Mouse (Mus musculus): ENCODE results near the gene Strn3. TPM values are rescaled to one million over a fixed set of nuclear protein-coding genes. Genes with fewer than 3 reads are reported as not detected.
"Not testable (repeated sequence)": the region's sequence is repeated elsewhere in the genome, so short reads cannot be mapped to it uniquely, and the experiment has no call there.

Strn3 gene
- total RNA-seq, 2 experiments from 2014 or later: 81.6 to 84.8 TPM

DNA sequence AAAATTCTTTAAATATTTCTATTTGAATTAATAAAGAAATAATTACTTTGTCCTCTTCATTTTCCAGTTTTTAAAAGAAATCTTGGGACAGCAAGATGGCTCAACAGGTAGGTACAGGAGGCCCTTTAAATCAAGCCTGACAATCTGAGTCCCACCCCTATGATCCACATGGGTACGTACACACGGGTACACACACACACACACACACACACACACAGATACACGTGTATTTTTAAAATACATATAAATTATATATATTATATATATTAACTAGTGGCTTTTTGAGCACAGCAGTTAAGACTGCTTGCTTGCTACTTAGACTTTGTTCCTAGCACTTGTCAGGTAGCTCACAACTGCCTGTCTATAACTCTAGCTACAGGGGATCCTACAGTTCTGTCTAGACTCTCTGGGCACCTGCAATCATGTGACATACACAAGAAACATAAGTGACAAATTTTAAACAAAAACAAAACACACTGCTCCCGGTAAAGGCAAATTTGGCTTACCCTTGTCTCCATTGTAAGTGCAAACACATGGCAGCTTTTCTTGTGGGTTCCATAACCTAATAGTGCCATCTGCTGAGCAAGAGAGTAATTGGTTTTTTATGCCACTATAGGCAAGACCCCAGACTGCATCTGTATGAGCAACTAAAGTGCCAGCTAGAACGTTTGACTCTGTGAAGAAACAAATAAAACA, 68.9 kb downstream of the Strn3 start:
- DNase-seq (ENCODE audit: low spot score in 2 of 2): no peak

DNA sequence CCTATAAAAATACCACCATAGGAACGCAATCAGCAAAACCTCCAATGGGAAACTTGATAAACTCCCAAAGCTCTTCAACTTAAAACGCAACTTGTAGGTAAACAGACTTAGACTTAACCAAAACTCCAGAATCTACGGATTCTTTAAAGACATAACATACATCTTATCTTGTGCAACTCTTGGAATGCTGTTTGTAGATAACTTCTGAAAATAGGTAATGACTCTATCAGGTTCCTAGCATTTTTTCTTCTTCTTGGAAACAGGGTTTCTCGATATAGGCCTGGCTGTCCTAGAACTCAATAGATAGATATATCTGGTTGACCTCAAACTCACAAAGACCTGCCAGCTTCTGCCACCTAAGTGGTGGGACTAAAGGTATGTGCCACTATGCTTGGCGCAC, 70.5 kb downstream of the Strn3 start:
- no peak for DNase-seq (ENCODE audit: low spot score in 2 of 2)

DNA sequence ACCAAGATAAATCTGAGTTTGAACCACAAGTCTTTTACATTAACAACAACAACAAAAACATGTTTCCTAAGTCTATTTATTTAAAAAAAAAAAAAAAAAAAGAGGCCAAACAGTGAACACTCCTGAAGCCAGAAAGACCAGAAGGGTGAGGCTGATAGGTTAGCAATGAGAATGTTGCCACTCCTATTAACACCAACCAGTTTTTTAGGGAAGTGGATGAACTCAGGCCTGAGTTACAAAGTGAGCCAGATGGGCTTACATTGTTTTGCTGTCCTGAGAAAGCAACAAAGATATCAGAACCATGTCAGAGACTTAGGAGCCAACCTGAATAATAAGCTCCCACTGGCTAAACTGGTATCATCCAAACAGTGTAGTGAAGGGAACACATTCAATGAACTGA, 71.1 kb downstream of the Strn3 start:
- DNase-seq (ENCODE audit: low spot score in 2 of 2): no peak

DNA sequence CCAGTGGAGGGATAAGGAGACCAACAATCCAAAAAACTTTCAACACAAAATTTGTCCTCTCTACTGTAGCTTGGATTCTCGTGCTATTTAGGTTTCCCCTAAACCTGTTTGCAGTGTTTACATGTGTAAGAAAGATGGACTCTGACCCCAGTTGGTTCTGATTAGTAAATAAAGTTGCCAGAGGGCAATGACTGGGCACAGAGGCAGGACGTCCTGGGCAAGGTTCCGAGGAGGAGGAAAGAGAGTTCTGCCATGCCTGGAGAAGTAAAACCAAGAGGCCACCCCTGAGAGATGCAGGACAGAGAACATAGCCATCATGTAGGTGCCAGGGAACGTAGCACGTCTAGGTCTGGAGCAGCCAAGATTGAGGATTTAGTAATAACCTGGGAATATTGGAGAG, 79.3 kb downstream of the Strn3 start:
- DNase-seq (ENCODE audit: low spot score in 2 of 2): no peak

DNA sequence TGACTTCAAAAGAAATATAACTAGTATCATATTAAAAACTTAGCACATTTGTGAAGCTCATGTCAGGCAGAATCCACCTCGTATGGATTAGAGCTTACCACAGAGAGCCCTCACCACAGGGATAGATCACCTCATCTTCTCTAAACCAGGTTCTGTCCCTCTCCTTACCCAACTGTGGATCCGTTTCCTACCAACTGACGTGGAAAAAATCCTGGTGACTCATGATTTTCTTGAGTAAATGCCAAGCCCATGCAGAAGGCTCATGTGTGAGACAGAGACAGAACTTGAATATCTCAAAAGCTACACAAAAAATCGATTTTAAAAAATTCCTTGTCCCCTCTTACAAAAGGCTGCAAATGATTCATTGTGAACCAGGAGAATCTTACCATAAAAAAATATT, 85.6 kb downstream of the Strn3 start:
- no peak for DNase-seq (ENCODE audit: low spot score in 2 of 2)

DNA sequence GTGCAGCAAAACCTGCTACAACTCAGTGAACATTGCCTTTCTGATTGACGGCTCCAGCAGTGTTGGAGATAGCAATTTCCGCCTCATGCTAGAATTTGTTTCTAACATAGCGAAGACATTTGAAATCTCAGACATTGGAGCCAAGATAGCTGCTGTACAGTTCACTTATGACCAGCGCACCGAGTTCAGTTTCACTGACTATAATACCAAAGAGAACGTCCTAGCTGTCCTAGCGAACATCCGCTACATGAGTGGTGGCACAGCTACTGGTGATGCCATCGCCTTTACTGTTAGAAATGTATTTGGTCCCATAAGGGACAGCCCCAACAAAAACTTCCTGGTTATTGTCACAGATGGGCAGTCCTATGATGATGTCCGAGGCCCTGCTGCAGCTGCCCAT, 88.4 kb downstream of the Strn3 start:
- DNase-seq (ENCODE audit: low spot score in 2 of 2): no peak

DNA sequence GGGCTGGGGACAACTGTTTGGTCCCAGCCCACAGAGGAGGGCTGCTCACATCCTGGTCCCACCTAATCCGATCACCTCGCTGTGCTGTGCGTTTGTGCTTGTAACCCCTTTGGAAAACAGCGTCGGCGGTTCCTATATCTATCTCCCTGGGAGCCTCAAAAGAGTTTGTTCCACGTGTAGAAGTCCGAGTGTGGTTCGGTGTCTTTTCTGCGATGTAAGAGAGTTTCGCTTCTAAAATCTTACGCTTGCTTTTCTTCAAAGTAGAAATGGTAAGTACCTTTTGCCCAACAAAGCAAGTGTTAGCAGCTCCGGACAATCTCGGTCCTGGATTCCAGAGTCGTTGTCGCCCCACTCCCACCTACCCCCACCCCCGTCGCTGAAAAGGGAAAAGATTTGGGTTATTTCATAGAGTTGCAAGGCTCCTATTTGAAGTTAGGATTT, 97.6 kb downstream of the Strn3 start:
- no peak for DNase-seq (ENCODE audit: low spot score in 2 of 2)

DNA sequence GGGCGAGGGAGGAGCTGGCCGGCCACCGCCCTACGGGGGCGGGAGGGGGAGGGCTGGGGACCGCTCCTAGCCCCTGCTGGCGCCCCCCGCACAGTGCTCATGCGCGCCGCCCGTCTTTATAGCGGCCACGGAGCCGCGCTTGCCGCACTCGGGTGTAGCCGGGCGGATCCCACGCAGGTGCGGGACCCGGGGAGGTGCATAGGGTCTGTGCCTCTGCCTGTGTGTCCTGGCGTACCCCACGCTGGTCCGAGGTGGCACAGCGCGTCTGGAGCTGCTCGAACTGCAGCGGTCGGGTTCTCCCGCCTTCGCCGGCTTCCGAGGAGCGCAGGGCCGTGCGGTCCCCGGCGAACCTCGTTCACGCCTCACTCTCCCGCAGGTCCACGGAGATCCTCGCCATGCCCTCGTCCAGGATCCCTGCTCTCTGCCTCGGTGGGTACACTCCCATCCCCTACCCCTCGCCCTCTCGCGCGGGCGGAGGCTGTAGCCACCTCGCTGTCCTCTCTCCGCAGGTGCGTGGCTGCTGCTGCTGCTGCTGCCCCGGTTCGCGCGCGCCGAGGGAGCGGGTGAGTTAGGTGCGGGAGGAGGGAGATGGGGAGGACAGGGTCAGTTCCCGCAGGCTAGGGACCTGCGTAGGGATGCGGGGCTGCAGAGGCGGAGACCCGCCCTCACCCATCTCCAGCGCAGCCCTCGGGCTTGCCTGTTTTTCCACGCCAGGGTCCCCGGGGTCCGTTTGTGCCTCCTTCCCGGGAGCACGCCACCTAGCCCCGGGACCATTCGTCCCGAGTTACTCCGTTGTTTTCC, 98.3 kb downstream of the Strn3 start, which contains the start of gene Coch:
TSS of gene Coch (plus strand) at position 113 of the 801 bp plus-strand sequence.
- DNase-seq (ENCODE audit: low spot score in 2 of 2): no peak

DNA sequence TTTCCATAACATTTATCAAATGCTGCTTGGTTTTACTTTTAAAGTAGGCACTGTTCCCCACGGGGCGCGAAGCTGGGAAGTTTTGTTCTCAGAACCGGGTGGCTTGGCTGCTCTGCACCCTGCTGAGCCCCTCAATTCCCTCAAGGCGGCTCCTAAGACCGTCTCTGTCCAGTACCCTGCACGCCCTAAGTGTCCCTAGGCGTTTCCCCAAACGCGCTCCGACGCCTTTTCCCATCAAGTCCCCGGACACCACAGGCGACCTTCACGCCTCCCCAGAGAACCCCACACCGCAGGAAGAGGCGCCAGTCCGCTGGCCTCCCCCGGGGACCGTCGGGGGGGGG, 98.8 kb downstream of the Strn3 start:
- no peak for DNase-seq (ENCODE audit: low spot score in 2 of 2)

DNA sequence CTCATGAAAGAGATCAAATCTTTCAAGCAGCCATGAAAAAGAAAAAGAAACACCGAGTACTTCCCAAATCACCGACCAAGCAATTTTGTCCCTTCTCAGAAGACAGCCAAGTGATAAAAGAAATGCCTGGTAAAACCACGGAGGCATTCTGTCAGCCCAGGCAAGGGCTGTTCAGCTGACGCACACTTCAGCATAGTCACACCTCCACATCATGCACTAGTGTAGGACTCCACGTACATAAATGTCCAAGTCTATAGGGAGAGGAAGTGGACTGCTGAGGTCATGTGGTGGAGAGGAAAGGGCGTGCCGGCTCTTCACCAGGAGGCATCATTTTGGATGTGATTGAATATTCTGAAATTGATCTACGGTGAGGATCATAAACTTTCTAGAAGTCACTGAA, 99.8 kb downstream of the Strn3 start:
- DNase-seq (ENCODE audit: low spot score in 2 of 2): no peak

DNA sequence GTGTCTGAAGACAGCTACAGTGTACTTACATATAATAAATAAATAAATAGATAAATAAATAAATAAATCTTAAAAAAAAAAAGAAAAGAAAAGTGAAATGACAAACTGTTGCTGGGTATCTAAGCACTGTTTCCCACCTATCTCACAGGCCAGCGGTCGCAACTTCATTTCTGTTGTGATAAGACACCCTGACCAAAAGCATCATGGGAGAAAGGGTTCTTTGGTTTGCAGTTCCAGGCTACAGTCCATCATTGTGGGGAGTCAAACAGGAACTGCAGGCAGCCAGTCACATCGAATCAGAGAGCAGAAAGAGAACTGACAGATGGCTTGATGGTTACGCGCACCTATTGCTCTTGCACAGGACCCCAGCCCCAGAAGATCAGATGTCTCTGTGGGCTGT, 102.4 kb downstream of the Strn3 start:
- DNase-seq (ENCODE audit: low spot score in 2 of 2): no peak

DNA sequence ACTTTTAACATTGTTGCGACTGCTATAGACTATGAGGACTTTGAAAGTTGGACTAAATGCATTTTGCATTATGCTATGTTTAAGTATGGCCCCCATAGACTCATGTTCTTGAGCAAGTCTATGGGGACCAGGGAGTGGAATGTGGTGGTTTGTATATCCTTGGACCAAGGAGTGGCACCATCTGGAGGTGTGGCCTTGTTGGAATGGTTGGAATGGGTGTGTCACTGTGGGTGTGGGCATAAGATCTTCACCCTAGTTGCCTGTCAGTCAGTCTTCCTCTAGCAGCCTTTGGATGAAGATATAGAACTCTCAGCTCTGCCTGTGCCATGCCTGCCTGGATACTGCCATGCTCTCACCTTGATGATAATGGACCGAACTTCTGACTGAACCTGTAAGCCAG, 113.9 kb downstream of the Strn3 start:
- not testable (repeated sequence) for DNase-seq (ENCODE audit: low spot score in 2 of 2)

DNA sequence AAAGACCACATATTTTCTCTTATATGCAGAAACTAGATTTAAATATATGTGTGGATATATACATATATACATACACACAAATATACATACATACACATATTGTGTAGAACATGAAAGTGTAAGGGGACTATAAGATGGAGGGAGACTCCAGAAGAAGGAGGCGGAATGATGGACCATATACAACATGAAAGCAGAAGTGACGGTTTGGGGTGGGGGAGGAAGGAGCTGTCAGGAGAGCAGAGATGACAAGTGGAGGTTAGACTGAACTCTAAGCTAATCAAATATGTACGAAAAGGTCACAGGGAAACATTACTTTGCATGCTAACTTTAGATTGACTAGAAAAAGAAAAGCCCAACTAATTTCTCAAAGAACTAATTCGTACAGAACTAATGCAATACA, 119.0 kb downstream of the Strn3 start:
- no peak for DNase-seq (ENCODE audit: low spot score in 2 of 2)

DNA sequence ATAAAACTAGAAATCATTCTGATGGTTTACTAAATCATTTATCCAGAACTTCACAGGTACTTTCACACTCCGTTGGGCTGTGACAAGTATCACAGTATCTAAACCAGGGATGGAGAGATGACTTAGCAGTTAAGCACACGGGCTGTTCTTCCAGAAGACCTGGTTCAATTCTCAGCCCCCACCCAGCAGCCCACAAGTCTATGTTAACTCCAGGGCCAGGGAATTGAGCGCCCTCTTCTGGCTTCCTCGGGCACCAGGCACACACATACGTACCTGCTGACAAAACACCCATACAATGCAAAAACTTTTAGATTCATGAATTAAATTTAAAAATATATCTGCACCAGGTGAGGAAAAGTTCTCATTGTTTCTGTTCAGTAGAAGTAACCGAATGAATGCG, 121.8 kb downstream of the Strn3 start:
- DNase-seq (ENCODE audit: low spot score in 2 of 2): no peak

DNA sequence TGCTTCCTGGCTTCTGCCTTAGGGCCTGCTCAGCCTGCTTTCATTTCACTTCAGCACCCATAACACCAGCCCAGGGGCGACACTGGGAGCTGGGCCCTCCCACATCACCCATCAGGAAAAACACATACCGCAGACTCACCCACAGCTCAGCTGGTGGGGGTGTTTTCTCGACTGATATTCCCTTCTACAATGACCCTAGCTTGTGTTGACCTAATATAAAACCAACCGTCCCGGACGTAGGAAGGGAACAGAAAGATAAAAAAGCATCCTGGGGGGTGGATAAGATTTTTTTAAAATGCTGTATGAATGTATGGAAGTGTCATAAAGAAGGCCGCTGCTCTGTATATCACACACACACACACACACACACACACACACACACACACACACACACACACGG, 122.2 kb downstream of the Strn3 start:
- DNase-seq (ENCODE audit: low spot score in 2 of 2): no peak

DNA sequence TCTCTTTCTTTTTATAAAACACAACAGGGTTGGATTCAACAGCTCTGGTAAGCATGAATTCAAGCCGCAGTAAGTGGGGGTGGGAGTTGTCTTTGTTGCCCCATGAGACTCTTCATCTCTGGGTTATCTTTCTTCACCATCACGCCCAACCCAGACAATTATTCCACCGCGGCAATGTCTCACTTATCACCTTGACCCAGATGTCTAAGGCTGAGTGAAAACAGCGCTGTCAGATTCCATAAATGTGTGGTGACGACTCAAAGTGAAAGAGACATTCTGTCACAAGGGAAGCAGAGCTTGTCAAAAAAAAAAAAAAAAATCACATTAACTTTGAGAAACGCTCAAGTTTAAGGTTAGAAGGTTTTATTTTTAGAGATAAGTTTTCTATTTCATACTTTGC, 124.5 kb downstream of the Strn3 start:
- DNase-seq (ENCODE audit: low spot score in 2 of 2): no peak

DNA sequence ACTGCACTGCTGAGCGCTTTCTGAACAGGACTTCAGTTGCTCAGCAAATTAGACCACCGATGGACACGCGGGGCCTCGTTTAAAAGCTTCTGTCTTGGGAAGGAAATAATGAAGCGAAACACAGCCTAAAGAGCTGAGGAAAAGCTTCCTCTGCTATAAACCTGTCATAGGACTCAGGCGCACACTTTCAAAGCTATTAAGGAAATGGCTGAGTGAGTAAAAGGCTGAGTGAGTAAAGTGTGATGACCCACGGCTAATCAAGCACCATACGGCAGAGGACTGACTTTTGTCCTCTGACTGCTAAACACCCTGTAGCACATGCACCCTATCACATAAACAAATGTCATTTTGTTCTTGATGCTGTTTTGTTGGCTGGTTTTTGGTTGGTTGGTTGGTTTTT, 130.3 kb downstream of the Strn3 start:
- DNase-seq (ENCODE audit: low spot score in 2 of 2): no peak

Other genes starting within 250 kb of the Strn3 start
- gene Coch, start 98.6 kb downstream of the Strn3 start, total RNA-seq (2021): under 1 TPM; 0.79 to 0.87 TPM
- gene Ap4s1, start 864 bp downstream of the Strn3 start, total RNA-seq (2021): 10 to 100 TPM; 19.9 to 21.5 TPM
- 100 to 1,000 TPM in 1 of 2 experiments, 10 to 100 TPM in 1; 93.9 to 102 TPM for gene Hectd1, start 137.6 kb upstream of the Strn3 start, total RNA-seq (2021)

Measured in adrenal gland, postnatal 4 days (tissue).